ENCODE assay signal across 8 mouse cellular contexts in the genomic region with DNA sequence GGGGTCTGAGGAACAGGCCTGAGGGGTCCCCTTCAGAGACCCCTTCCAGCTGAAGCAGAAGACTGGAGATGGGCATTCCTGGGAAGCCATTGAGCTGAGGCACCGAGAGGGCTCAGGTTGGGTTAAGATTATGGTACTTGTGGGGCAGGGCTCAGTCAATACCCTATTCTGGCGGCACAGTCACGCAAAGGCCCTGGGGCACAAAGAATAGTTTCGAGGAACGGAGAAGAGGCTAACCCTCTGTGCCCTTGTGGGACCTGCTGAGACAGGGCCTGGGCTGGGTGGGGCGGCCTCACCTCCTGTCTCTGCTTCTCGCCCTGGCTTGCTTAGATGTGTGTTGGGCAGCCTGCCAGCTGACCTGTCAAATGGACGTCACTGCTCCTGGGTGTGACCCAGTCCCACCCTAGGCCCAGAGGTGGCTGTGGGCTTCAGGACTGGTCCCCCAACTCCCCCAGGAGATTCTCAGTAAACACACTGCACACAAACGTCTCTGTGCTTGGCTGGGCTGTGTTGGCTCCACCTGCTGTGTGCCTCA. TPM values are rescaled to one million over a fixed set of nuclear protein-coding genes. Genes with fewer than 3 reads are reported as not detected.
DNase-seq lines count a peak whose midpoint lies in the region; ATAC-seq and TF ChIP-seq lines count a peak whose summit lies in the region.

No protein-coding gene starts in this region.

- no peak for TF ChIP-seq POLR2A in lung, adult 2 months (IDR thresholded peaks at IDR 0.05; ENCODE audit: borderline replicate concordance, extremely low read depth, low read depth, low read length)

- no peak for TF ChIP-seq CTCF in lung, embryonic 14.5 days (IDR thresholded peaks at IDR 0.05; ENCODE audit: low read depth)
- TF ChIP-seq CTCF in lung, adult 2 months (IDR thresholded peaks at IDR 0.05; ENCODE audit: insufficient read depth, low read length), result no peak
- no peak for TF ChIP-seq CTCF in intestine, postnatal 0 days (IDR thresholded peaks at IDR 0.05; ENCODE audit: low read depth)

- 58% methylated on average over 9 of the region's 9 CpGs for WGBS in lung, embryonic 14.5 days
- 55% methylated on average over 9 of the region's 9 CpGs for WGBS in lung, adult 2 months
- WGBS in intestine, postnatal 0 days, result 45% methylated on average over 9 of the region's 9 CpGs

- ATAC-seq in lung, embryonic 14.5 days (ENCODE audit: insufficient read depth), result no peak
- no peak for ATAC-seq in intestine, postnatal 0 days

- H3K4me3 ChIP-seq in lung, embryonic 14.5 days (ENCODE audit: low read depth, low read length), result no peak overlapping the region
- no peak overlapping the region for H3K4me3 ChIP-seq in lung, adult 2 months (replicated peaks; ENCODE audit: extremely low read depth, low read depth, low read length)
- no peak overlapping the region for H3K4me3 ChIP-seq in intestine, postnatal 0 days (ENCODE audit: low read depth, low read length)

- no peaks in the 10 kb centered on the region for H3K9me3 ChIP-seq in lung, embryonic 14.5 days (ENCODE audit: low read depth, low read length)
- H3K9me3 ChIP-seq in intestine, postnatal 0 days (ENCODE audit: control insufficient read depth), result no peaks in the 10 kb centered on the region

- DNase-seq in adrenal gland, postnatal 10 days, result peak; percentile 50
- no peak for DNase-seq in adrenal gland, postnatal 4 days (ENCODE audit: low spot score in 2 of 2)
- DNase-seq in lung, embryonic 14.5 days, result no peak
- DNase-seq in lung, adult 2 months, result no peak
- DNase-seq in natural killer cell, adult 2 months (ENCODE audit: low spot score in 2 of 2), result peak; percentile 67 to 76
- DNase-seq in adrenal gland, adult 8-10 months, result no peak
- no peak for DNase-seq in embryo, embryonic 11 days

- peak overlapping the region; percentile 73 for H3K27ac ChIP-seq in lung, embryonic 14.5 days (ENCODE audit: low read depth)
- peak overlapping the region; percentile 57 for H3K27ac ChIP-seq in intestine, postnatal 0 days (ENCODE audit: low read depth, low read length)

- peaks cover 49% of the 10 kb centered on the region for H3K36me3 ChIP-seq in lung, embryonic 14.5 days (ENCODE audit: insufficient read depth)
- H3K36me3 ChIP-seq in intestine, postnatal 0 days (ENCODE audit: control insufficient read depth, insufficient read depth), result peaks cover 32% of the 10 kb centered on the region

- H3K9ac ChIP-seq in lung, embryonic 14.5 days, result no peak overlapping the region
- 0 out of 2 replicates have a peak overlapping the region, but pooled peaks have one; percentile 18 for H3K9ac ChIP-seq in intestine, postnatal 0 days (ENCODE audit: low read depth, low read length)

- no peaks in the 10 kb centered on the region for H3K27me3 ChIP-seq in lung, embryonic 14.5 days (ENCODE audit: insufficient read depth, low read length)
- no peaks in the 10 kb centered on the region for H3K27me3 ChIP-seq in intestine, postnatal 0 days (replicated peaks; ENCODE audit: control insufficient read depth, insufficient read depth, low read length)

- peak overlapping the region; percentile 31; the same call in 1 of the 2 replicates for H3K4me2 ChIP-seq in lung, embryonic 14.5 days
- peak overlapping the region; percentile 10 for H3K4me2 ChIP-seq in intestine, postnatal 0 days (replicated peaks; ENCODE audit: low read depth)

- H3K4me1 ChIP-seq in lung, embryonic 14.5 days (ENCODE audit: insufficient read depth), result peaks cover 44% of the 10 kb centered on the region
- peaks cover 40% of the 10 kb centered on the region for H3K4me1 ChIP-seq in lung, adult 2 months (ENCODE audit: control insufficient read depth, insufficient read depth, low read length)
- peaks cover 21% of the 10 kb centered on the region for H3K4me1 ChIP-seq in intestine, postnatal 0 days (replicated peaks; ENCODE audit: control insufficient read depth, insufficient read depth, low read length)

RNA-seq across cellular contexts. Expression of gene Arid3a, which starts 6.4 kb away (rescaled TPM):
- total RNA-seq in adrenal gland, postnatal 10 days (2021), result 1 to 10 TPM; 6.3 to 8.1 TPM
- 10 to 100 TPM; 12.6 to 15.9 TPM for total RNA-seq in adrenal gland, postnatal 4 days (2021)
- 5.1 and 5.4 TPM in 2 replicates for polyA plus RNA-seq in lung, embryonic 14.5 days (2014; fragmentation: Nextera tagmentation; extraction: Ambion mirVana)
- polyA plus RNA-seq in lung, adult 2 months (2012; rRNA removed), result 7.8 and 8.6 TPM in 2 replicates
- polyA plus RNA-seq in intestine, postnatal 0 days (2015; fragmentation: Nextera tagmentation; extraction: Ambion mirVana), result 8.7 and 13.2 TPM in 2 replicates
- total RNA-seq in adrenal gland, adult 8-10 months (2022), result 1 to 10 TPM; 5.3 to 9.8 (median 7.5) TPM

RNA-seq across cellular contexts. Expression of gene R3hdm4, which starts 12.2 kb away (rescaled TPM):
- total RNA-seq in adrenal gland, postnatal 10 days (2021), result 10 to 100 TPM; 78.9 to 93.6 TPM
- 100 to 1,000 TPM; 119 to 133 TPM for total RNA-seq in adrenal gland, postnatal 4 days (2021)
- 127 and 132 TPM in 2 replicates for polyA plus RNA-seq in lung, embryonic 14.5 days (2014; fragmentation: Nextera tagmentation; extraction: Ambion mirVana)
- polyA plus RNA-seq in lung, adult 2 months (2012; rRNA removed), result 129 and 162 TPM in 2 replicates
- polyA plus RNA-seq in intestine, postnatal 0 days (2015; fragmentation: Nextera tagmentation; extraction: Ambion mirVana), result 62.0 and 62.8 TPM in 2 replicates
- total RNA-seq in adrenal gland, adult 8-10 months (2022), result 100 to 1,000 TPM in 3 of 4 experiments, 10 to 100 TPM in 1; 99.4 to 132 (median 112) TPM

RNA-seq across cellular contexts. Expression of gene Kiss1r, which starts 16.4 kb away (rescaled TPM):
- total RNA-seq in adrenal gland, postnatal 10 days (2021), result 1 to 10 TPM in 1 of 2 experiments, under 1 TPM in 1; 0.69 to 1.8 TPM
- total RNA-seq in adrenal gland, postnatal 4 days (2021), result 1 to 10 TPM in 1 of 2 experiments, under 1 TPM in 1; 0.87 to 1.6 TPM
- 0.70 and 1.2 TPM in 2 replicates for polyA plus RNA-seq in lung, embryonic 14.5 days (2014; fragmentation: Nextera tagmentation; extraction: Ambion mirVana)
- 20.9 and 24.4 TPM in 2 replicates for polyA plus RNA-seq in lung, adult 2 months (2012; rRNA removed)
- 0.21 and 0.47 TPM in 2 replicates for polyA plus RNA-seq in intestine, postnatal 0 days (2015; fragmentation: Nextera tagmentation; extraction: Ambion mirVana)
- total RNA-seq in adrenal gland, adult 8-10 months (2022), result 1 to 10 TPM; 1.1 to 5.6 (median 4.0) TPM

RNA-seq across cellular contexts. Expression of gene Gm26602, which starts 22.6 kb away (rescaled TPM):
- total RNA-seq in adrenal gland, postnatal 10 days (2021), result not detected
- not detected for total RNA-seq in adrenal gland, postnatal 4 days (2021)
- 4.1 TPM in 1 of 2 replicates, not detected in the other for polyA plus RNA-seq in lung, embryonic 14.5 days (2014; fragmentation: Nextera tagmentation; extraction: Ambion mirVana)
- not detected in 2 replicates for polyA plus RNA-seq in lung, adult 2 months (2012; rRNA removed)
- polyA plus RNA-seq in intestine, postnatal 0 days (2015; fragmentation: Nextera tagmentation; extraction: Ambion mirVana), result 2.9 and 17.9 TPM in 2 replicates
- not detected for total RNA-seq in adrenal gland, adult 8-10 months (2022)

RNA-seq across cellular contexts. Expression of gene Med16, which starts 24.5 kb away (rescaled TPM):
- total RNA-seq in adrenal gland, postnatal 10 days (2021), result 10 to 100 TPM; 48.1 to 50.8 TPM
- total RNA-seq in adrenal gland, postnatal 4 days (2021), result 10 to 100 TPM; 64.1 to 64.7 TPM
- 55.5 and 58.7 TPM in 2 replicates for polyA plus RNA-seq in lung, embryonic 14.5 days (2014; fragmentation: Nextera tagmentation; extraction: Ambion mirVana)
- 76.2 and 79.1 TPM in 2 replicates for polyA plus RNA-seq in lung, adult 2 months (2012; rRNA removed)
- polyA plus RNA-seq in intestine, postnatal 0 days (2015; fragmentation: Nextera tagmentation; extraction: Ambion mirVana), result 17.0 and 17.8 TPM in 2 replicates
- total RNA-seq in adrenal gland, adult 8-10 months (2022), result 10 to 100 TPM; 50.9 to 60.7 (median 57.8) TPM

Comparison
In these comparisons a context has a peak if more than half of its experiments do, and no peak if none do; other contexts are left out.
1. DNase-seq: peak in adrenal gland, postnatal 10 days (single experiment) and natural killer cell, adult 2 months (2 of 2); none in adrenal gland, postnatal 4 days (0 of 2), lung, embryonic 14.5 days (single experiment), lung, adult 2 months (single experiment), adrenal gland, adult 8-10 months (single experiment) and embryo, embryonic 11 days (single experiment).